Mouse (Mus musculus) small intestine, adult 2 months (tissue): ENCODE data around the gene Abca1.

Experiments used
- CTCF ChIP-seq: fragments of 200-500 bp; IDR thresholded peaks from 2 replicates; pipeline ENCODE4 v1.5.1; 2012; ENCODE audit warnings: low read depth, mild to moderate bottlenecking, control low read depth, inconsistent platforms, low read length, moderate library complexity, mixed read lengths; ENCODE audit not compliant: insufficient replicate concordance, insufficient read length; ENCODE audit errors: extremely low read depth
- POLR2A ChIP-seq: fragments of 200-500 bp; IDR thresholded peaks from 2 replicates; pipeline ENCODE4 v1.6.1; 2012; ENCODE audit warnings: low read depth, mild to moderate bottlenecking, control low read depth, inconsistent platforms, low read length, moderate library complexity

DNA sequence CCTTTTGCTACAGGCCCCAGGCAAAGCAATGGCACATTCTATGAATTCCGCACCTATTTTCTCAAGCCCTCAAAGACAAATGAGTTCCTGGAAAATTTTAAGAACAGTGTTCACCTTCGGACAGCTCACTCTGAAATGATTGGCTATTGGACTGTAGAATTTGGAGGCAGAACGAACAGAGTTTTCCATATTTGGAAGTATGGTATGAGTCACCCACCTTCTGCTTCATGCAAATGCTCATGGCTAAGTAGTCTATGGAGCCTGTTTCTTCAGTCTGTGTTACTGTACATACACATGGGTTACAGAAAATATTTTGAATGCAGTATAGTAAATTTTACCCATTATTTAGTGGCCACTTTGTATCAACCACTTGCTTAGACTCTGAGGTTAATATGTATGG, 144.7 kb downstream of the Abca1 start:
- TF ChIP-seq CTCF (no peak), POLR2A (no peak)
